Mouse (Mus musculus) hindbrain, embryonic 15.5 days (tissue): ENCODE measurements around the gene Mettl22. TPM values are rescaled to one million over a fixed set of nuclear protein-coding genes. Genes with fewer than 3 reads are reported as not detected.
A peak's percentile ranks its signal among the peaks of the same experiment; 100 is the strongest.

Source experiments
- ATAC-seq: fragments of 200-750 bp; cut with Nextera tagmentation; 2 replicates; pipeline ENCODE4 v1.8.0; 2017; ENCODE audit warnings: low read depth, moderate number of reproducible peaks, moderate TSS enrichment; ENCODE audit not compliant: low FRiP score
- H3K27ac ChIP-seq: fragments of 300-500 bp; sonication (generic); replicated peaks from 2 replicates; pipeline ENCODE4 v1.5.1; 2015; ENCODE audit warnings: mild to moderate bottlenecking, inconsistent platforms
- H3K27me3 ChIP-seq: fragments of 300-500 bp; sonication (generic); 2 replicates; pipeline ENCODE4 v1.6.1; 2015; ENCODE audit warnings: control low read depth, inconsistent platforms
- H3K36me3 ChIP-seq: fragments of 300-500 bp; sonication (generic); 2 replicates; pipeline ENCODE4 v1.6.1; 2015; ENCODE audit warnings: control low read depth, inconsistent platforms
- H3K4me1 ChIP-seq: fragments of 300-500 bp; sonication (generic); replicated peaks from 2 replicates; pipeline ENCODE4 v1.6.1; 2015; ENCODE audit warnings: control low read depth, inconsistent platforms
- H3K4me2 ChIP-seq: fragments of 300-500 bp; sonication (generic); 2 replicates; pipeline ENCODE4 v1.6.1; 2015; ENCODE audit warnings: moderate library complexity, mild to moderate bottlenecking, inconsistent platforms
- H3K4me3 ChIP-seq: fragments of 300-500 bp; sonication (generic); 2 replicates; pipeline ENCODE4 v1.5.1; 2015; ENCODE audit warnings: mild to moderate bottlenecking, inconsistent platforms
- H3K9ac ChIP-seq: fragments of 300-500 bp; sonication (generic); 2 replicates; pipeline ENCODE4 v1.6.1; 2015; ENCODE audit warnings: inconsistent platforms
- H3K9me3 ChIP-seq: fragments of 300-500 bp; sonication (generic); 2 replicates; pipeline ENCODE4 v1.6.1; 2016; ENCODE audit warnings: control low read depth, inconsistent platforms
- WGBS: fragments of 180-500 bp; shearing (Covaris S2); methylation state at CpG from one replicate; pipeline ENCODE4 v1.1.7; 2015; 5-methylcytosine and 5-hydroxymethylcytosine counted together
- polyA plus RNA-seq: library from polyadenylated mRNA; unstranded; fragments of >200 nt; fragmentation: Nextera tagmentation; extraction: Ambion mirVana; gene quantifications from 2 replicates; pipeline ENCODE4 v1.2.1, GENCODE M21; 2015

Gene Mettl22
- polyA plus RNA-seq = 43.8 and 51.7 TPM in 2 replicates

GRCm38 (mm10) chr16:8470603-8471481 lies at the start of gene Mettl22:
Gene Mettl22 (plus strand): TSS chr16:8470788.
- Histone ChIP-seq H3K27me3 (no peaks in the 10 kb centered on the region), H3K9me3 (no peaks in the 10 kb centered on the region), H3K9ac (peak within 1 kb of the TSS; percentile 80), H3K27ac (peak within 1 kb of the TSS; percentile 83), H3K36me3 (peaks cover 5% of the 10 kb centered on the region; the same call in 1 of the 2 replicates), H3K4me1 (peaks cover 14% of the 10 kb centered on the region), H3K4me3 (peak within 1 kb of the TSS; percentile 87), H3K4me2 (peak within 1 kb of the TSS; percentile 80)
- ATAC-seq = peak; percentile 97
- under 1% methylated on average over 48 of the region's 48 CpGs for WGBS

GRCm38 (mm10) chr16:8420842-8421241 lies 49.7 kb upstream of the Mettl22 start:
- Histone ChIP-seq H3K4me1 (peaks cover 11% of the 10 kb centered on the region), H3K4me2 (no peak overlapping the region), H3K9ac (no peak overlapping the region), H3K27me3 (peaks cover 32% of the 10 kb centered on the region), H3K27ac (no peak overlapping the region), H3K36me3 (no peaks in the 10 kb centered on the region), H3K4me3 (no peak overlapping the region), H3K9me3 (no peaks in the 10 kb centered on the region)
- ATAC-seq = no peak
- 86% methylated on average over 4 of the region's 4 CpGs for WGBS

- no peaks in the 10 kb centered on the region for H3K36me3 ChIP-seq
- 43% methylated on average over 7 of the region's 7 CpGs for WGBS
Measured at GRCm38 (mm10) chr16:8423626-8424114, 46.9 kb upstream of the Mettl22 start.

GRCm38 (mm10) chr16:8424161-8424970 lies 46.2 kb upstream of the Mettl22 start:
- H3K27ac ChIP-seq = no peak overlapping the region
- WGBS = 6% methylated on average over 43 of the region's 43 CpGs
- peaks cover 11% of the 10 kb centered on the region for H3K4me1 ChIP-seq
- H3K9me3 ChIP-seq = no peaks in the 10 kb centered on the region
- no peak for ATAC-seq
- H3K9ac ChIP-seq = peak overlapping the region; percentile 36
- H3K27me3 ChIP-seq = peaks cover 46% of the 10 kb centered on the region
- H3K4me2 ChIP-seq = peak overlapping the region; percentile 96
- H3K36me3 ChIP-seq = no peaks in the 10 kb centered on the region
- H3K4me3 ChIP-seq = peak overlapping the region; percentile 44

More at GRCm38 (mm10) chr16:8423626-8424114, 46.9 kb upstream of the Mettl22 start:
- no peaks in the 10 kb centered on the region for H3K9me3 ChIP-seq
- no peak overlapping the region for H3K27ac ChIP-seq
- peak overlapping the region; percentile 96 for H3K4me2 ChIP-seq
- H3K27me3 ChIP-seq = peaks cover 46% of the 10 kb centered on the region
- peaks cover 11% of the 10 kb centered on the region for H3K4me1 ChIP-seq
- no peak overlapping the region for H3K9ac ChIP-seq
- no peak overlapping the region; the same call in 1 of the 2 replicates for H3K4me3 ChIP-seq
- ATAC-seq = no peak

- Histone ChIP-seq H3K4me1 (peaks cover 11% of the 10 kb centered on the region), H3K36me3 (no peaks in the 10 kb centered on the region), H3K27ac (no peak within 1 kb of the TSS), H3K9ac (peak within 1 kb of the TSS; percentile 36), H3K9me3 (no peaks in the 10 kb centered on the region), H3K4me2 (peak within 1 kb of the TSS; percentile 96), H3K27me3 (peaks cover 46% of the 10 kb centered on the region), H3K4me3 (peak within 1 kb of the TSS; percentile 44)
- WGBS = 2% methylated on average over 16 of the region's 16 CpGs
- no peak for ATAC-seq
Measured at GRCm38 (mm10) chr16:8424971-8425330, 45.6 kb upstream of the Mettl22 start, which contains the start of gene Tmem114. Gene Tmem114 (minus strand): TSS chr16:8425136.

- H3K27me3 ChIP-seq = peaks cover 46% of the 10 kb centered on the region
- H3K4me1 ChIP-seq = peaks cover 11% of the 10 kb centered on the region
- H3K9ac ChIP-seq = no peak overlapping the region
- H3K4me2 ChIP-seq = no peak overlapping the region
- no peak overlapping the region for H3K4me3 ChIP-seq
- no peaks in the 10 kb centered on the region for H3K9me3 ChIP-seq
- 90% methylated on average over 5 of the region's 5 CpGs for WGBS
- no peak overlapping the region for H3K27ac ChIP-seq
- no peak for ATAC-seq
- no peaks in the 10 kb centered on the region for H3K36me3 ChIP-seq
Measured at GRCm38 (mm10) chr16:8425736-8426135, 44.9 kb upstream of the Mettl22 start.

- Histone ChIP-seq H3K9me3 (no peaks in the 10 kb centered on the region), H3K4me2 (no peak overlapping the region), H3K4me1 (peaks cover 5% of the 10 kb centered on the region), H3K9ac (no peak overlapping the region), H3K27ac (no peak overlapping the region), H3K27me3 (peaks cover 26% of the 10 kb centered on the region), H3K4me3 (no peak overlapping the region), H3K36me3 (no peaks in the 10 kb centered on the region)
- ATAC-seq = no peak
- 86% methylated on average over 4 of the region's 4 CpGs for WGBS
Measured at GRCm38 (mm10) chr16:8429531-8429930, 41.1 kb upstream of the Mettl22 start.

- ATAC-seq = no peak
- WGBS = 89% methylated on average over 3 of the region's 3 CpGs
Measured at GRCm38 (mm10) chr16:8432616-8433015, 38.0 kb upstream of the Mettl22 start.

GRCm38 (mm10) chr16:8444911-8445310 lies 25.7 kb upstream of the Mettl22 start:
- H3K36me3 ChIP-seq = no peaks in the 10 kb centered on the region
- no peak for ATAC-seq
- H3K9ac ChIP-seq = no peak overlapping the region
- no peaks in the 10 kb centered on the region for H3K4me1 ChIP-seq
- 80% methylated on average over 7 of the region's 7 CpGs for WGBS
- no peaks in the 10 kb centered on the region for H3K9me3 ChIP-seq
- H3K27me3 ChIP-seq = no peaks in the 10 kb centered on the region
- no peak overlapping the region for H3K4me3 ChIP-seq
- H3K27ac ChIP-seq = no peak overlapping the region
- H3K4me2 ChIP-seq = no peak overlapping the region

More at GRCm38 (mm10) chr16:8432616-8433015, 38.0 kb upstream of the Mettl22 start:
- Histone ChIP-seq H3K27me3 (no peaks in the 10 kb centered on the region), H3K4me3 (no peak overlapping the region), H3K4me1 (no peaks in the 10 kb centered on the region), H3K27ac (no peak overlapping the region), H3K36me3 (no peaks in the 10 kb centered on the region), H3K9me3 (no peaks in the 10 kb centered on the region), H3K4me2 (no peak overlapping the region), H3K9ac (no peak overlapping the region)

- H3K9me3 ChIP-seq = no peaks in the 10 kb centered on the region
- no peak overlapping the region for H3K27ac ChIP-seq
- H3K9ac ChIP-seq = no peak overlapping the region
- no peaks in the 10 kb centered on the region for H3K36me3 ChIP-seq
- no peaks in the 10 kb centered on the region for H3K4me1 ChIP-seq
- WGBS = 91% methylated on average over 6 of the region's 6 CpGs
- H3K4me3 ChIP-seq = no peak overlapping the region
- no peaks in the 10 kb centered on the region for H3K27me3 ChIP-seq
- no peak for ATAC-seq
- H3K4me2 ChIP-seq = no peak overlapping the region
Measured at GRCm38 (mm10) chr16:8446256-8446655, 24.3 kb upstream of the Mettl22 start.

GRCm38 (mm10) chr16:8453301-8453700 lies 17.3 kb upstream of the Mettl22 start:
- Histone ChIP-seq H3K9me3 (no peaks in the 10 kb centered on the region), H3K4me2 (no peak overlapping the region), H3K9ac (no peak overlapping the region), H3K4me3 (no peak overlapping the region), H3K4me1 (0 out of 2 replicates have a peak, but pooled peaks cover 3% of the 10 kb centered on the region), H3K36me3 (no peaks in the 10 kb centered on the region), H3K27me3 (no peaks in the 10 kb centered on the region), H3K27ac (no peak overlapping the region)
- WGBS = 98% methylated on average over 2 of the region's 2 CpGs
- ATAC-seq = no peak

- no peak overlapping the region for H3K27ac ChIP-seq
- H3K4me2 ChIP-seq = no peak overlapping the region
- 0 out of 2 replicates have a peak, but pooled peaks cover 3% of the 10 kb centered on the region for H3K4me1 ChIP-seq
- no peaks in the 10 kb centered on the region for H3K27me3 ChIP-seq
- no peak overlapping the region for H3K9ac ChIP-seq
- WGBS = 73% methylated on average over 2 of the region's 2 CpGs
- no peak overlapping the region for H3K4me3 ChIP-seq
- H3K9me3 ChIP-seq = no peaks in the 10 kb centered on the region
- no peak for ATAC-seq
- no peaks in the 10 kb centered on the region for H3K36me3 ChIP-seq
Measured at GRCm38 (mm10) chr16:8455221-8455620, 15.4 kb upstream of the Mettl22 start.
